10 mouse cellular contexts compared by ENCODE assay signal in genomic region chr15:7563726-7564125, GRCm38 (mm10).
DNase-seq lines count a peak whose midpoint lies in the region; ATAC-seq and TF ChIP-seq lines count a peak whose summit lies in the region.
"Had no signal": no experiment of that assay in that cellular context is flagged by ENCODE, and none has a peak within 500 bp of the region (broad histone marks: within the 10 kb centered on the region; RNA-seq: fewer than 3 reads in every experiment).

No protein-coding gene starts in this region.

- ATAC-seq in midbrain, embryonic 15.5 days (replicated peaks) = peak; percentile 88

- WGBS in midbrain, embryonic 15.5 days = 73% methylated on average over 9 of the region's 9 CpGs

- no peaks in the 10 kb centered on the region for H3K4me1 ChIP-seq in midbrain, embryonic 15.5 days

- H3K9ac ChIP-seq in midbrain, embryonic 15.5 days = no peak overlapping the region

- H3K9me3 ChIP-seq in midbrain, embryonic 15.5 days = no peaks in the 10 kb centered on the region

- H3K27ac ChIP-seq in midbrain, embryonic 15.5 days = no peak overlapping the region
- no peak overlapping the region for H3K27ac ChIP-seq in gastrocnemius, adult 2 months

- peak; percentile 4 for DNase-seq in gastrocnemius, postnatal 25 days
- DNase-seq in gastrocnemius, postnatal 14 days = no peak
- peak; percentile 44 to 63 for DNase-seq in urinary bladder, postnatal 4 days (ENCODE audit: low spot score in 2 of 2)
- no peak for DNase-seq in urinary bladder, postnatal 25 days (ENCODE audit: low spot score)
- peak; percentile 3 for DNase-seq in heart, postnatal 25 days (ENCODE audit: low spot score)
- DNase-seq in embryo, embryonic 9.5 days (ENCODE audit: extremely low spot score) = no peak
- DNase-seq in gastrocnemius, adult 2 months = no peak

- no peak for TF ChIP-seq CTCF in gastrocnemius, adult 2 months (IDR thresholded peaks at IDR 0.05)

- intact Hi-C loops in gastrocnemius, postnatal 14 days (cut with DNase I; ENCODE audit: low total_unique reads) = no loop called here
- intact Hi-C loops in heart, postnatal 25 days (cut with DNase I) = no loop called here
- intact Hi-C loops in gastrocnemius, adult 2 months (cut with DNase I) = no loop called here

- H3K36me3 ChIP-seq in midbrain, embryonic 15.5 days (replicated peaks) = no peaks in the 10 kb centered on the region

- H3K4me3 ChIP-seq in midbrain, embryonic 15.5 days = no peak overlapping the region
- H3K4me3 ChIP-seq in gastrocnemius, adult 2 months = no peak overlapping the region
- H3K4me3 ChIP-seq: myocyte had no signal

- H3K4me2 ChIP-seq in midbrain, embryonic 15.5 days = no peak overlapping the region

- no peaks in the 10 kb centered on the region for H3K27me3 ChIP-seq in midbrain, embryonic 15.5 days (replicated peaks)
- H3K27me3 ChIP-seq: CH12.LX had no signal

Comparison
In these comparisons a context has a peak if more than half of its experiments do, and no peak if none do; other contexts are left out.
1. DNase-seq: peak in gastrocnemius, postnatal 25 days (single experiment), urinary bladder, postnatal 4 days (2 of 2) and heart, postnatal 25 days (single experiment); none in gastrocnemius, postnatal 14 days (single experiment), urinary bladder, postnatal 25 days (single experiment), embryo, embryonic 9.5 days (single experiment) and gastrocnemius, adult 2 months (single experiment).